ENCODE assay signal across 9 mouse cellular contexts in the genomic region with DNA sequence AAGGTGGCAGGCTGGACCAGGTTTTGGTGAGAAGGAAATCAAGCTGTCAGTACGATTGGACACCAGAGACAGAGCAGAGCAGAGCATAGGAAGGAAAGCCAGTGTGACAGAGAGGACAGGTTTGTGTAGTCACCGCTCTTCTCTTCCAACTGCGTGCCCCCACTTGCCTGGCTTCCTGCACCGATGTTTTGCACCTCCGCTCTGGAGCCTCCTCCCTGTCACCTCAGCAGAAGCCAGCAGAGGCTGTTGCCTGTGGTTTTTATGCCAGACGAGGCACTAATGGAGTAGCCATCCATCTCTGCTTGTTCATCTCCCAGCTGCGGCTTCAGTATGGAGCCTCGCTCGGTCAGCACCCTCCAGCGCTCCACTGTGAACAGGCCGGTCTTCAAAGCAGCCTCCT. TPM values are rescaled to one million over a fixed set of nuclear protein-coding genes. Genes with fewer than 3 reads are reported as not detected.
A peak's percentile ranks its signal among the peaks of the same experiment; 100 is the strongest.
DNase-seq lines count a peak whose midpoint lies in the region; ATAC-seq lines count a peak whose summit lies in the region.
"Had no signal": no experiment of that assay in that cellular context is flagged by ENCODE, and none has a peak within 500 bp of the region (broad histone marks: within the 10 kb centered on the region; RNA-seq: fewer than 3 reads in every experiment).

No protein-coding gene starts in this region.

- no peak overlapping the region for H3K4me3 ChIP-seq in kidney, embryonic 15.5 days (replicated peaks)
- peak overlapping the region; percentile 53 for H3K4me3 ChIP-seq in embryonic facial prominence, embryonic 10.5 days
- H3K4me3 ChIP-seq in hindbrain, embryonic 13.5 days = no peak overlapping the region
- no peak overlapping the region for H3K4me3 ChIP-seq in neural tube, embryonic 12.5 days

- DNase-seq in kidney, adult 8-10 months = no peak
- peak; percentile 16 for DNase-seq in embryonic facial prominence, embryonic 10.5 days (ENCODE audit: low spot score)
- no peak for DNase-seq in retina, embryonic 14.5 days (ENCODE audit: low spot score)
- DNase-seq in ovary, adult 18-20 months (ENCODE audit: low spot score) = no peak
- DNase-seq: lung, postnatal 14 days had no signal

- H3K27me3 ChIP-seq in kidney, embryonic 15.5 days = no peaks in the 10 kb centered on the region
- H3K27me3 ChIP-seq in embryonic facial prominence, embryonic 10.5 days (replicated peaks; ENCODE audit: low read depth, poor library complexity, severe bottlenecking) = peaks cover 15% of the 10 kb centered on the region
- H3K27me3 ChIP-seq in hindbrain, embryonic 13.5 days = no peaks in the 10 kb centered on the region
- H3K27me3 ChIP-seq in neural tube, embryonic 12.5 days (replicated peaks) = no peaks in the 10 kb centered on the region
- H3K27me3 ChIP-seq: Patski had no signal

- H3K9ac ChIP-seq in kidney, embryonic 15.5 days = no peak overlapping the region
- peak overlapping the region; percentile 75; the same call in 1 of the 2 replicates for H3K9ac ChIP-seq in hindbrain, embryonic 13.5 days
- no peak overlapping the region for H3K9ac ChIP-seq in neural tube, embryonic 12.5 days

- H3K36me3 ChIP-seq in kidney, embryonic 15.5 days = peaks cover 21% of the 10 kb centered on the region
- H3K36me3 ChIP-seq in embryonic facial prominence, embryonic 10.5 days (replicated peaks) = peaks cover 31% of the 10 kb centered on the region
- H3K36me3 ChIP-seq in hindbrain, embryonic 13.5 days = peaks cover 6% of the 10 kb centered on the region
- H3K36me3 ChIP-seq in neural tube, embryonic 12.5 days = peaks cover 12% of the 10 kb centered on the region

- WGBS in kidney, embryonic 15.5 days = 48% methylated on average over 11 of the region's 11 CpGs
- 54% methylated on average over 11 of the region's 11 CpGs for WGBS in embryonic facial prominence, embryonic 10.5 days
- WGBS in hindbrain, embryonic 13.5 days = 44% methylated on average over 11 of the region's 11 CpGs
- 52% methylated on average over 11 of the region's 11 CpGs for whole genome bisulfite sequencing in neural tube, embryonic 12.5 days

- no peaks in the 10 kb centered on the region for H3K9me3 ChIP-seq in kidney, embryonic 15.5 days (replicated peaks)
- H3K9me3 ChIP-seq in embryonic facial prominence, embryonic 10.5 days = no peaks in the 10 kb centered on the region
- no peaks in the 10 kb centered on the region for H3K9me3 ChIP-seq in hindbrain, embryonic 13.5 days
- H3K9me3 ChIP-seq in neural tube, embryonic 12.5 days = no peaks in the 10 kb centered on the region

- H3K4me1 ChIP-seq in kidney, embryonic 15.5 days = peaks cover 53% of the 10 kb centered on the region
- peaks cover 70% of the 10 kb centered on the region for H3K4me1 ChIP-seq in embryonic facial prominence, embryonic 10.5 days
- peaks cover 33% of the 10 kb centered on the region for H3K4me1 ChIP-seq in hindbrain, embryonic 13.5 days (replicated peaks)
- H3K4me1 ChIP-seq in neural tube, embryonic 12.5 days = peaks cover 32% of the 10 kb centered on the region

- no peak overlapping the region for H3K27ac ChIP-seq in kidney, embryonic 15.5 days
- H3K27ac ChIP-seq in embryonic facial prominence, embryonic 10.5 days (replicated peaks) = peak overlapping the region; percentile 73; the same call in 1 of the 2 replicates
- H3K27ac ChIP-seq in hindbrain, embryonic 13.5 days = peak overlapping the region; percentile 23; the same call in 1 of the 2 replicates
- no peak overlapping the region for H3K27ac ChIP-seq in neural tube, embryonic 12.5 days

- ATAC-seq in kidney, embryonic 15.5 days (replicated peaks; ENCODE audit: low FRiP score) = no peak
- no peak for ATAC-seq in hindbrain, embryonic 13.5 days (ENCODE audit: low FRiP score)
- peak; percentile 15; the same call in 1 of the 2 replicates for ATAC-seq in neural tube, embryonic 12.5 days (ENCODE audit: low FRiP score, low read depth)
- ATAC-seq: Patski had no signal

- peak overlapping the region; percentile 76 for H3K4me2 ChIP-seq in kidney, embryonic 15.5 days
- no peak overlapping the region; the same call in 1 of the 2 replicates for H3K4me2 ChIP-seq in hindbrain, embryonic 13.5 days
- peak overlapping the region; percentile 73 for H3K4me2 ChIP-seq in neural tube, embryonic 12.5 days (replicated peaks)

RNA-seq across cellular contexts. Expression of a gene that starts 7.6 kb away (rescaled TPM):
- 31.5 and 33.7 TPM in 2 replicates for polyA plus RNA-seq in kidney, embryonic 15.5 days (2015; fragmentation: Nextera tagmentation; extraction: Ambion mirVana)
- polyA plus RNA-seq in embryonic facial prominence, embryonic 10.5 days (2016; fragmentation: Nextera tagmentation; extraction: Ambion mirVana) = 38.2 and 39.0 TPM in 2 replicates
- 15.9 and 16.6 TPM in 2 replicates for polyA plus RNA-seq in hindbrain, embryonic 13.5 days (2015; fragmentation: Nextera tagmentation; extraction: Ambion mirVana)
- polyA plus RNA-seq in neural tube, embryonic 12.5 days (2016; fragmentation: Nextera tagmentation; extraction: Ambion mirVana) = 33.7 and 38.0 TPM in 2 replicates

RNA-seq across cellular contexts. Expression of a gene that starts 13.3 kb away (rescaled TPM):
- polyA plus RNA-seq in kidney, embryonic 15.5 days (2015; fragmentation: Nextera tagmentation; extraction: Ambion mirVana) = 6.6 and 8.3 TPM in 2 replicates
- polyA plus RNA-seq in embryonic facial prominence, embryonic 10.5 days (2016; fragmentation: Nextera tagmentation; extraction: Ambion mirVana) = 10.2 and 11.2 TPM in 2 replicates
- polyA plus RNA-seq in hindbrain, embryonic 13.5 days (2015; fragmentation: Nextera tagmentation; extraction: Ambion mirVana) = 15.2 and 15.5 TPM in 2 replicates
- 11.5 and 13.5 TPM in 2 replicates for polyA plus RNA-seq in neural tube, embryonic 12.5 days (2016; fragmentation: Nextera tagmentation; extraction: Ambion mirVana)

RNA-seq across cellular contexts. Expression of a gene that starts 13.3 kb away (rescaled TPM):
- 1.6 and 2.4 TPM in 2 replicates for polyA plus RNA-seq in kidney, embryonic 15.5 days (2015; fragmentation: Nextera tagmentation; extraction: Ambion mirVana)
- 1.3 and 2.1 TPM in 2 replicates for polyA plus RNA-seq in embryonic facial prominence, embryonic 10.5 days (2016; fragmentation: Nextera tagmentation; extraction: Ambion mirVana)
- 4.3 and 6.0 TPM in 2 replicates for polyA plus RNA-seq in hindbrain, embryonic 13.5 days (2015; fragmentation: Nextera tagmentation; extraction: Ambion mirVana)
- 2.6 TPM in 2 replicates for polyA plus RNA-seq in neural tube, embryonic 12.5 days (2016; fragmentation: Nextera tagmentation; extraction: Ambion mirVana)

RNA-seq across cellular contexts. Expression of a gene that starts 17.7 kb away (rescaled TPM):
- polyA plus RNA-seq in kidney, embryonic 15.5 days (2015; fragmentation: Nextera tagmentation; extraction: Ambion mirVana) = 15.9 and 17.1 TPM in 2 replicates
- 18.6 and 20.2 TPM in 2 replicates for polyA plus RNA-seq in embryonic facial prominence, embryonic 10.5 days (2016; fragmentation: Nextera tagmentation; extraction: Ambion mirVana)
- 13.4 and 14.1 TPM in 2 replicates for polyA plus RNA-seq in hindbrain, embryonic 13.5 days (2015; fragmentation: Nextera tagmentation; extraction: Ambion mirVana)
- 17.6 and 18.7 TPM in 2 replicates for polyA plus RNA-seq in neural tube, embryonic 12.5 days (2016; fragmentation: Nextera tagmentation; extraction: Ambion mirVana)

RNA-seq across cellular contexts. Expression of a gene that starts 21.5 kb away (rescaled TPM):
- polyA plus RNA-seq in kidney, embryonic 15.5 days (2015; fragmentation: Nextera tagmentation; extraction: Ambion mirVana) = 132 and 144 TPM in 2 replicates
- polyA plus RNA-seq in embryonic facial prominence, embryonic 10.5 days (2016; fragmentation: Nextera tagmentation; extraction: Ambion mirVana) = 147 and 172 TPM in 2 replicates
- 216 and 227 TPM in 2 replicates for polyA plus RNA-seq in hindbrain, embryonic 13.5 days (2015; fragmentation: Nextera tagmentation; extraction: Ambion mirVana)
- polyA plus RNA-seq in neural tube, embryonic 12.5 days (2016; fragmentation: Nextera tagmentation; extraction: Ambion mirVana) = 233 and 254 TPM in 2 replicates

Comparison
In these comparisons a context has a peak if more than half of its experiments do, and no peak if none do; other contexts are left out.
1. H3K27ac ChIP-seq: peak in embryonic facial prominence, embryonic 10.5 days (single experiment) and hindbrain, embryonic 13.5 days (single experiment); none in kidney, embryonic 15.5 days (single experiment) and neural tube, embryonic 12.5 days (single experiment).